Mouse (Mus musculus) liver, embryonic 13.5 days (tissue): Measurements from ENCODE around the gene Zmiz2. TPM values are rescaled to one million over a fixed set of nuclear protein-coding genes. Genes with fewer than 3 reads are reported as not detected.
A peak's percentile ranks its signal among the peaks of the same experiment; 100 is the strongest.
"Not testable (repeated sequence)": the region's sequence is repeated elsewhere in the genome, so short reads cannot be mapped to it uniquely, and the experiment has no call there.

Source experiments
- ATAC-seq: fragments of 200-750 bp; cut with Nextera tagmentation; 2 replicates; pipeline ENCODE4 v1.8.0; 2017; ENCODE audit warnings: low read depth, mild to moderate bottlenecking, moderate number of reproducible peaks, moderate library complexity
- DNase-seq: peaks from one replicate; pipeline ENCODE4 v3.0.0; 2022
- H3K27ac ChIP-seq: fragments of 300-500 bp; sonication (generic); 2 replicates; pipeline ENCODE4 v1.5.1; 2015; ENCODE audit warnings: moderate library complexity, mild to moderate bottlenecking, inconsistent platforms
- H3K27me3 ChIP-seq: fragments of 300-500 bp; sonication (generic); 2 replicates; pipeline ENCODE4 v1.6.1; 2015; ENCODE audit warnings: mild to moderate bottlenecking, inconsistent platforms
- H3K36me3 ChIP-seq: fragments of 300-500 bp; sonication (generic); 2 replicates; pipeline ENCODE4 v1.6.1; 2015; ENCODE audit warnings: mild to moderate bottlenecking, inconsistent platforms
- H3K4me1 ChIP-seq: fragments of 300-500 bp; sonication (generic); replicated peaks from 2 replicates; pipeline ENCODE4 v1.6.1; 2015; ENCODE audit warnings: inconsistent platforms
- H3K4me2 ChIP-seq: fragments of 300-500 bp; sonication (generic); 2 replicates; pipeline ENCODE4 v1.6.1; 2015; ENCODE audit warnings: inconsistent platforms, mild to moderate bottlenecking, moderate library complexity
- H3K4me3 ChIP-seq: fragments of 300-500 bp; sonication (generic); replicated peaks from 2 replicates; pipeline ENCODE4 v1.5.1; 2015; ENCODE audit warnings: mild to moderate bottlenecking, inconsistent platforms
- H3K9ac ChIP-seq: fragments of 300-500 bp; sonication (generic); 2 replicates; pipeline ENCODE4 v1.6.1; 2015; ENCODE audit warnings: mild to moderate bottlenecking, inconsistent platforms
- H3K9me3 ChIP-seq: fragments of 300-500 bp; sonication (generic); replicated peaks from 2 replicates; pipeline ENCODE4 v1.6.1; 2016; ENCODE audit warnings: inconsistent platforms
- WGBS: fragments of 180-500 bp; shearing (Covaris S2); methylation state at CpG from one replicate; pipeline ENCODE4 v1.1.7; 2015; ENCODE audit not compliant: insufficient replicate concordance; 5-methylcytosine and 5-hydroxymethylcytosine counted together
- polyA plus RNA-seq: library from polyadenylated mRNA; unstranded; fragments of >200 nt; fragmentation: Nextera tagmentation; extraction: Ambion mirVana; gene quantifications from 2 replicates; pipeline ENCODE4 v1.2.1, GENCODE M21; 2015

The Zmiz2 gene
- polyA plus RNA-seq, 1 experiment from 2014 or later, result 4.7 TPM

- 9% methylated on average over 21 of the region's 21 CpGs for WGBS
- Histone ChIP-seq H3K9ac (peak within 1 kb of the TSS; percentile 94), H3K36me3 (peaks cover 46% of the 10 kb centered on the region), H3K4me2 (peak within 1 kb of the TSS; percentile 96), H3K27ac (peak within 1 kb of the TSS; percentile 96), H3K4me3 (peak within 1 kb of the TSS; percentile 82), H3K9me3 (peaks cover 24% of the 10 kb centered on the region), H3K27me3 (no peaks in the 10 kb centered on the region), H3K4me1 (peaks cover 55% of the 10 kb centered on the region)
- ATAC-seq (peak; percentile 61), DNase-seq (no peak)
Observed at GRCm38 (mm10) chr11:6414751-6415550, 26.1 kb downstream of the Zmiz2 start, which contains the start of gene Ppia. Gene Ppia, plus strand, starts transcription at chr11:6415443.

- Histone ChIP-seq H3K36me3 (peaks cover 55% of the 10 kb centered on the region), H3K4me2 (peak overlapping the region; percentile 96), H3K9ac (peak overlapping the region; percentile 94), H3K4me3 (peak overlapping the region; percentile 82), H3K4me1 (peaks cover 54% of the 10 kb centered on the region), H3K9me3 (peaks cover 24% of the 10 kb centered on the region), H3K27ac (peak overlapping the region; percentile 96), H3K27me3 (no peaks in the 10 kb centered on the region)
- ATAC-seq (peak; percentile 90), DNase-seq (peak; percentile 95)
- under 1% methylated on average over 84 of the region's 102 CpGs for WGBS
Observed at GRCm38 (mm10) chr11:6415551-6416404, 26.9 kb downstream of the Zmiz2 start.

- peak overlapping the region; percentile 96 for H3K27ac ChIP-seq
- DNase-seq (peak; percentile 69), ATAC-seq (peak; percentile 68)
- H3K9ac ChIP-seq, result peak overlapping the region; percentile 94
- peaks cover 54% of the 10 kb centered on the region for H3K4me1 ChIP-seq
- under 1% methylated on average over 30 of the region's 30 CpGs for WGBS
- H3K4me3 ChIP-seq, result peak overlapping the region; percentile 82
- H3K27me3 ChIP-seq, result no peaks in the 10 kb centered on the region
- H3K36me3 ChIP-seq, result peaks cover 59% of the 10 kb centered on the region
- H3K4me2 ChIP-seq, result peak overlapping the region; percentile 96
- H3K9me3 ChIP-seq, result peaks cover 24% of the 10 kb centered on the region
Observed at GRCm38 (mm10) chr11:6416405-6417034, 27.6 kb downstream of the Zmiz2 start.

GRCm38 (mm10) chr11:6417069-6417468 is 28.2 kb downstream of the Zmiz2 start:
- Histone ChIP-seq H3K4me1 (peaks cover 54% of the 10 kb centered on the region), H3K27me3 (no peaks in the 10 kb centered on the region), H3K9ac (peak overlapping the region; percentile 94), H3K27ac (peak overlapping the region; percentile 96), H3K4me3 (peak overlapping the region; percentile 82), H3K4me2 (peak overlapping the region; percentile 96), H3K36me3 (peaks cover 59% of the 10 kb centered on the region), H3K9me3 (peaks cover 24% of the 10 kb centered on the region)
- no peak for DNase-seq
- 15% methylated on average over 2 of the region's 2 CpGs for WGBS
- ATAC-seq, result no peak

GRCm38 (mm10) chr11:6417490-6417889 is 28.6 kb downstream of the Zmiz2 start:
- peaks cover 54% of the 10 kb centered on the region for H3K4me1 ChIP-seq
- DNase-seq (no peak), ATAC-seq (no peak)
- peak overlapping the region; percentile 82 for H3K4me3 ChIP-seq
- peak overlapping the region; percentile 94 for H3K9ac ChIP-seq
- H3K36me3 ChIP-seq, result peaks cover 58% of the 10 kb centered on the region
- H3K9me3 ChIP-seq, result peaks cover 20% of the 10 kb centered on the region
- H3K27me3 ChIP-seq, result no peaks in the 10 kb centered on the region
- peak overlapping the region; percentile 96 for H3K4me2 ChIP-seq
- H3K27ac ChIP-seq, result peak overlapping the region; percentile 96

- peak overlapping the region; percentile 40 for H3K9ac ChIP-seq
- no peaks in the 10 kb centered on the region for H3K27me3 ChIP-seq
- peak overlapping the region; percentile 47; the same call in 1 of the 2 replicates for H3K27ac ChIP-seq
- ATAC-seq (no peak), DNase-seq (no peak)
- peak overlapping the region; percentile 82 for H3K4me3 ChIP-seq
- H3K36me3 ChIP-seq, result peaks cover 65% of the 10 kb centered on the region
- 77% methylated on average over 5 of the region's 5 CpGs for WGBS
- H3K4me2 ChIP-seq, result peak overlapping the region; percentile 33
- H3K9me3 ChIP-seq, result peaks cover 8% of the 10 kb centered on the region
- peaks cover 54% of the 10 kb centered on the region for H3K4me1 ChIP-seq
Observed at GRCm38 (mm10) chr11:6418751-6419150, 29.9 kb downstream of the Zmiz2 start.

- not testable (repeated sequence) for DNase-seq, ATAC-seq, H3K27me3 ChIP-seq, H3K9me3 ChIP-seq, H3K27ac ChIP-seq, H3K4me2 ChIP-seq, H3K4me3 ChIP-seq, H3K9ac ChIP-seq
- Histone ChIP-seq H3K36me3 (peaks cover 65% of the 10 kb centered on the region), H3K4me1 (peaks cover 54% of the 10 kb centered on the region)
- WGBS, result 52% methylated on average over 4 of the region's 4 CpGs
Observed at GRCm38 (mm10) chr11:6419156-6419555, 30.3 kb downstream of the Zmiz2 start.

- Histone ChIP-seq H3K4me3 (no peak overlapping the region), H3K4me2 (no peak overlapping the region), H3K27me3 (no peaks in the 10 kb centered on the region), H3K4me1 (peaks cover 42% of the 10 kb centered on the region), H3K9me3 (no peaks in the 10 kb centered on the region), H3K9ac (no peak overlapping the region), H3K36me3 (peaks cover 71% of the 10 kb centered on the region), H3K27ac (0 out of 2 replicates have a peak overlapping the region, but pooled peaks have one; percentile 52)
- ATAC-seq (no peak), DNase-seq (no peak)
- WGBS, result 9% methylated on average over 1 of the region's 1 CpGs
Observed at GRCm38 (mm10) chr11:6420283-6420703, 31.4 kb downstream of the Zmiz2 start.

GRCm38 (mm10) chr11:6420722-6421350 is 32.0 kb downstream of the Zmiz2 start:
- Histone ChIP-seq H3K9ac (no peak overlapping the region), H3K4me2 (no peak overlapping the region), H3K27ac (no peak overlapping the region), H3K4me1 (peaks cover 40% of the 10 kb centered on the region), H3K27me3 (no peaks in the 10 kb centered on the region), H3K36me3 (peaks cover 74% of the 10 kb centered on the region), H3K9me3 (no peaks in the 10 kb centered on the region), H3K4me3 (no peak overlapping the region)
- DNase-seq (no peak), ATAC-seq (no peak)
- WGBS, result 61% methylated on average over 2 of the region's 2 CpGs

- Histone ChIP-seq H3K9me3 (no peaks in the 10 kb centered on the region), H3K27ac (no peak overlapping the region), H3K4me2 (no peak overlapping the region), H3K36me3 (peaks cover 96% of the 10 kb centered on the region), H3K4me3 (no peak overlapping the region), H3K4me1 (no peaks in the 10 kb centered on the region; the same call in 1 of the 2 replicates), H3K27me3 (no peaks in the 10 kb centered on the region), H3K9ac (no peak overlapping the region)
- no peak for ATAC-seq
- WGBS, result 89% methylated on average over 7 of the region's 7 CpGs
- no peak for DNase-seq
Observed at GRCm38 (mm10) chr11:6430186-6430585, 41.3 kb downstream of the Zmiz2 start.
